Mouse (Mus musculus) kidney, embryonic 14.5 days (tissue): ENCODE measurements around the gene Atp2b4. TPM values are rescaled to one million over a fixed set of nuclear protein-coding genes. Genes with fewer than 3 reads are reported as not detected.
A peak's percentile ranks its signal among the peaks of the same experiment; 100 is the strongest.

ENCODE experiments used
- ATAC-seq: fragments of 200-750 bp; cut with Nextera tagmentation; 2 replicates; pipeline ENCODE4 v1.8.0; 2017; ENCODE audit warnings: moderate number of reproducible peaks, mild to moderate bottlenecking, moderate TSS enrichment, moderate library complexity; ENCODE audit not compliant: low FRiP score, low TSS enrichment
- H3K27ac ChIP-seq: fragments of 300-500 bp; sonication (generic); 2 replicates; pipeline ENCODE4 v1.5.1; 2014; ENCODE audit warnings: low read depth, mild to moderate bottlenecking, low read length, moderate library complexity, mixed read lengths
- H3K27me3 ChIP-seq: fragments of 300-500 bp; sonication (generic); 2 replicates; pipeline ENCODE4 v1.6.1; 2014; ENCODE audit warnings: mild to moderate bottlenecking, low read length; ENCODE audit not compliant: control insufficient read depth, insufficient read depth
- H3K36me3 ChIP-seq: fragments of 300-500 bp; sonication (generic); 2 replicates; pipeline ENCODE4 v1.6.1; 2014; ENCODE audit warnings: low read length, mixed read lengths; ENCODE audit not compliant: control insufficient read depth, insufficient read depth
- H3K4me1 ChIP-seq: fragments of 300-500 bp; sonication (generic); 2 replicates; pipeline ENCODE4 v1.6.1; 2014; ENCODE audit warnings: low read length, mixed read lengths; ENCODE audit not compliant: control insufficient read depth, insufficient read depth
- H3K4me2 ChIP-seq: fragments of 300-500 bp; sonication (generic); replicated peaks from 2 replicates; pipeline ENCODE4 v1.6.1; 2014; ENCODE audit warnings: low read depth, mild to moderate bottlenecking, low read length
- H3K4me3 ChIP-seq: fragments of 300-500 bp; sonication (generic); 2 replicates; pipeline ENCODE4 v1.5.1; 2014; ENCODE audit warnings: mild to moderate bottlenecking, low read length
- H3K9ac ChIP-seq: fragments of 300-500 bp; sonication (generic); 2 replicates; pipeline ENCODE4 v1.6.1; 2014; ENCODE audit warnings: low read depth, mild to moderate bottlenecking, low read length, moderate library complexity
- H3K9me3 ChIP-seq: fragments of 300-500 bp; sonication (generic); 2 replicates; pipeline ENCODE4 v1.6.1; 2016; ENCODE audit warnings: low read length; ENCODE audit not compliant: control insufficient read depth
- WGBS: fragments of 180-500 bp; shearing (Covaris S2); extraction: QIAGEN DNeasy Blood & Tissue Kit; methylation state at CpG from one replicate; pipeline ENCODE4 v1.1.7; 2014; 5-methylcytosine and 5-hydroxymethylcytosine counted together
- polyA plus RNA-seq: library from polyadenylated mRNA; unstranded; fragments of >200 nt; fragmentation: Nextera tagmentation; extraction: Ambion mirVana; gene quantifications from 2 replicates; pipeline ENCODE4 v1.2.1, GENCODE M21; 2014

The Atp2b4 gene
- polyA plus RNA-seq, 1 experiment from 2014 or later = 9.6 TPM

- Histone ChIP-seq H3K4me1 (peaks cover 27% of the 10 kb centered on the region), H3K27me3 (no peaks in the 10 kb centered on the region), H3K36me3 (no peaks in the 10 kb centered on the region), H3K27ac (no peak overlapping the region), H3K9me3 (no peaks in the 10 kb centered on the region), H3K9ac (no peak overlapping the region), H3K4me2 (no peak overlapping the region), H3K4me3 (no peak overlapping the region)
- WGBS = 72% methylated on average over 5 of the region's 5 CpGs
- ATAC-seq = no peak
These were observed 902 bp upstream of the Atp2b4 start for GRCm38 (mm10) chr1:133801743-133802142.

DNA sequence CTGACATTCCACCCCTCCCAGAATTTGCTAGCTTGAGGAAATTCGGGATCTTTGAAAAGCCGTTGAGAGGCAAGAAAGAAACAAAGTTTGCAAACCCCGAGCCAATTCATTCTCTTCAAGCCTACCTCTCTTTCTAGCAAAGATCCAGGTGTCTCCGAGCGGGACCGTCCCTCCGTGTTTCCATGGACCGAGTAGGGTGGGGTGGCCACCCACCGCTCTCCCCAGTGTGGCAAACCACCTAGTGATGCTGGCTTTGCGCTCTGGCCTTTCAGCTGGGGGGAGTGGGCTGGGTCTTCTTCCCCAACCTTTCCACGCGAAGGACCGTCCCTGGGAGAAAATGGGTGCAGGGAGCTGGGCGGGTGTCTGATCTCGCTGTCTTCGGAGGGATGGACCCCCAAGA lies 329 bp downstream of the Atp2b4 start:
- Histone ChIP-seq H3K36me3 (no peaks in the 10 kb centered on the region), H3K9me3 (no peaks in the 10 kb centered on the region), H3K4me2 (peak overlapping the region; percentile 94), H3K4me3 (peak overlapping the region; percentile 64), H3K4me1 (peaks cover 27% of the 10 kb centered on the region), H3K27ac (0 out of 2 replicates have a peak overlapping the region, but pooled peaks have one; percentile 19), H3K27me3 (no peaks in the 10 kb centered on the region), H3K9ac (peak overlapping the region; percentile 52; the same call in 1 of the 2 replicates)
- WGBS = under 1% methylated on average over 16 of the region's 16 CpGs
- ATAC-seq = peak; percentile 30; the same call in 1 of the 2 replicates

GRCm38 (mm10) chr1:133799686-133800445 lies 975 bp downstream of the Atp2b4 start:
- no peaks in the 10 kb centered on the region for H3K27me3 ChIP-seq
- ATAC-seq = no peak; the same call in 1 of the 2 replicates
- H3K9ac ChIP-seq = peak overlapping the region; percentile 55; the same call in 1 of the 2 replicates
- H3K4me1 ChIP-seq = peaks cover 27% of the 10 kb centered on the region
- H3K4me2 ChIP-seq = peak overlapping the region; percentile 94
- H3K4me3 ChIP-seq = peak overlapping the region; percentile 64
- no peak overlapping the region for H3K27ac ChIP-seq
- no peaks in the 10 kb centered on the region for H3K9me3 ChIP-seq
- H3K36me3 ChIP-seq = no peaks in the 10 kb centered on the region
- WGBS = 4% methylated on average over 21 of the region's 21 CpGs

DNA sequence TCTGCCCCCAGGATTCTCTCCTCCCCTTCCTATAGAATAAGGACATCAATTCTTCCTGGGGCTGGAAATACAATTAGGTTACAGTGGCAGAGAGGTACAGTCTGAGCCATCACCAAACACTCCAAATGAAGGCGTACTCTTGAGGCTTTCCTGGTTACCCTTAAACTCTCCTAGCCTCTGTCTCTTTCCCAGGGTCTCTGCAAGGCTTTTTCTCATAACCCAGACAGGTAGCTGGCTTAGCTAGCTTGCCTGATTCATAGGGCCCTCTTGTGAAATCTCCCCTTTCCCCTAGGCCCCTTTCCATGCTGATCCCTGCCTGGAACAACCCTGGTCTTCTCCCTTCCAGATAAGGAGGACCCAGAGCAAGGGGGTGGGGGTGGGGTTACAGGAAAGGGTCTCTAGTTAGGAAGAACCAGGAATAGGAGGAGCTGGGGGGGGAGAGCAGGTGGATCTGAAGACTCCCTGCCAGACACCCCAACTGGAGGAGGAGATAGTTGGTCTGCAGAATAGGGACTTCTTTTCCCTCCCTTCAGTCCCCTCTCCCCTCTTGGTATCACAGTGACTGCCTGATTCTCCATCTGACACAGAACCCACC lies 1.9 kb downstream of the Atp2b4 start:
- H3K4me1 ChIP-seq = peaks cover 27% of the 10 kb centered on the region
- no peaks in the 10 kb centered on the region for H3K27me3 ChIP-seq
- H3K27ac ChIP-seq = no peak overlapping the region
- H3K4me3 ChIP-seq = peak overlapping the region; percentile 64; the same call in 1 of the 2 replicates
- peak overlapping the region; percentile 94 for H3K4me2 ChIP-seq
- 73% methylated on average over 1 of the region's 1 CpGs for WGBS
- no peaks in the 10 kb centered on the region for H3K36me3 ChIP-seq
- no peaks in the 10 kb centered on the region for H3K9me3 ChIP-seq
- ATAC-seq = no peak
- H3K9ac ChIP-seq = peak overlapping the region; percentile 55; the same call in 1 of the 2 replicates

GRCm38 (mm10) chr1:133797979-133798820 lies 2.6 kb downstream of the Atp2b4 start:
- H3K4me3 ChIP-seq = no peak overlapping the region; the same call in 1 of the 2 replicates
- no peaks in the 10 kb centered on the region for H3K27me3 ChIP-seq
- peak overlapping the region; percentile 1; the same call in 1 of the 2 replicates for H3K4me2 ChIP-seq
- no peak for ATAC-seq
- H3K9ac ChIP-seq = no peak overlapping the region
- WGBS = 32% methylated on average over 9 of the region's 9 CpGs
- H3K27ac ChIP-seq = no peak overlapping the region
- no peaks in the 10 kb centered on the region for H3K36me3 ChIP-seq
- no peaks in the 10 kb centered on the region for H3K9me3 ChIP-seq
- H3K4me1 ChIP-seq = peaks cover 27% of the 10 kb centered on the region

DNA sequence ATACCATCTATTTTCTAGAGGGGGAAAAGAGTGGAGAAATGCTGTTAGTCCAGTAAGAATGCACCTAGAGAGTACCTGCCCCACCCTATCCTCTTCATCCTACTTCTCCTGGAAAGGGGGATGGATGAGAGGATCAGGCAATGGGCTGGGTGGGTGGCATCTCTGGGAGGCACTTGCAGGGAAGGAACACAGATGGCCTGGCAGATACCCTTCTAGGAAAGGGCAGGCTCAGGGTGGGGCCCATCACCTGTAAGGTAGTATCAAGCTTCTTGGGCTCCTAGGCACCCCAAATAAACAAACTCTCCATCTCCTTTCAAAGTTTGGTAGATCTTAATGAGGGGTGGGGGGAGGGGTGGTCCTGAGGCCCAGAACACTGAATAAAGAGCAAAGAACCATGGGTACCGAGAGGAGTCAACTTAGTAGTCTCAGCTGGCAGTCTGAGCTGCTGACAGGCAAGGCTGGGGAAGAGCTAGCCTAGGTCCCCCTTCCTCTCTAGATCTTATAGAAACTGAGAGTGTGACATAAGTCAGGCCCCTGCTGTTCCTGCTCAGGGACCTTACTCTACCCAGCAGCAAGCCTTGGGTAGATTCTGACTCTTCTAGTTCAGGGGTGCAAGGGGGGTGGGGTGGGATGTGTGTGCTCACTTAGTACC lies 3.4 kb downstream of the Atp2b4 start:
- Histone ChIP-seq H3K4me1 (peaks cover 27% of the 10 kb centered on the region), H3K4me3 (no peak overlapping the region), H3K27me3 (no peaks in the 10 kb centered on the region), H3K9me3 (no peaks in the 10 kb centered on the region), H3K27ac (no peak overlapping the region), H3K9ac (no peak overlapping the region), H3K4me2 (no peak overlapping the region), H3K36me3 (no peaks in the 10 kb centered on the region)
- WGBS = 60% methylated on average over 1 of the region's 1 CpGs
- no peak for ATAC-seq

DNA sequence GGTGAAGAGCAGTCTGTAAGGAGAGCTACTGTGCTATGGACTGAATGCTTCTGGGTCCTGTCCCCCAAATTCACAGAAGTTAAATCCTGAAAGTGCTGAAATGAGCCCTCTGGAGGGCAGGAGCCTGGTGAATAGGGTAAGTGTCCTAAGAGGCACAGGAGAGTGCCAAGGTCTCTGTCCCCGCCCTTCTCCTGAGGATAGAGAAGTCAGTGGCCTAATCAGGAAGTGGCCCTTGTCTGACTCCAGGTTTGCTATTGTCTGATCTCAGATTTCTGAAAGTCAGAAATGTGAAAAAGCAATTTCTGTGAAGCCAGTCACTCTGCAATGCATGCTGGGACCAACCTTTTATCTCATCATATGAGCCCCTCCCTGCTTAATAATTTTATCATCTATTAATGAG lies 7.2 kb downstream of the Atp2b4 start:
- no peak for ATAC-seq
- H3K4me1 ChIP-seq = peaks cover 9% of the 10 kb centered on the region
- no peaks in the 10 kb centered on the region for H3K27me3 ChIP-seq
- H3K9me3 ChIP-seq = no peaks in the 10 kb centered on the region; the same call in 1 of the 2 replicates
- H3K27ac ChIP-seq = no peak overlapping the region
- H3K9ac ChIP-seq = no peak overlapping the region
- WGBS = 33% methylated on average over 1 of the region's 1 CpGs
- H3K36me3 ChIP-seq = no peaks in the 10 kb centered on the region
- H3K4me2 ChIP-seq = no peak overlapping the region
- no peak overlapping the region for H3K4me3 ChIP-seq

- WGBS = 91% methylated on average over 4 of the region's 4 CpGs
- H3K9me3 ChIP-seq = no peaks in the 10 kb centered on the region; the same call in 1 of the 2 replicates
- ATAC-seq = no peak
- no peak overlapping the region for H3K4me2 ChIP-seq
- H3K27ac ChIP-seq = no peak overlapping the region
- H3K36me3 ChIP-seq = no peaks in the 10 kb centered on the region
- H3K4me1 ChIP-seq = no peaks in the 10 kb centered on the region
- no peaks in the 10 kb centered on the region for H3K27me3 ChIP-seq
- no peak overlapping the region for H3K4me3 ChIP-seq
- H3K9ac ChIP-seq = no peak overlapping the region
These were observed 10.8 kb downstream of the Atp2b4 start for GRCm38 (mm10) chr1:133790011-133790410.
